Mouse (Mus musculus): ENCODE measurements at regions not wholly inside any gene's neighbourhood (a gene's known extent, or its start where the extent isn't known, plus 50 kb on each side); places are given as distances from the start of the nearest gene placed in this dataset.

- H3K9me3 ChIP-seq (ENCODE audit: control insufficient read depth, low read length) = no peaks in the 10 kb centered on the region
- 74% methylated on average over 7 of the region's 7 CpGs for WGBS
Observed at GRCm38 (mm10) chr14:99616655-99617335, 318.3 kb downstream of the Klf5 start.

GRCm38 (mm10) chr14:99617374-99617773, 318.9 kb downstream of the Klf5 start:
- Histone ChIP-seq H3K4me3 (ENCODE audit: low read depth, low read length) (no peak overlapping the region), H3K36me3 (ENCODE audit: control insufficient read depth, insufficient read depth, low read length) (no peaks in the 10 kb centered on the region)
- 87% methylated on average over 2 of the region's 2 CpGs for WGBS

More at GRCm38 (mm10) chr14:99616655-99617335, 318.3 kb downstream of the Klf5 start:
- H3K27ac ChIP-seq (replicated peaks; ENCODE audit: low read depth, low read length) = no peak overlapping the region
- ATAC-seq (ENCODE audit: insufficient number of reproducible peaks, low FRiP score, low TSS enrichment, low read depth) = no peak
- H3K4me1 ChIP-seq (ENCODE audit: control insufficient read depth, insufficient read depth, low read length) = no peaks in the 10 kb centered on the region
- H3K9ac ChIP-seq (ENCODE audit: low read length) = no peak overlapping the region
- H3K4me2 ChIP-seq (ENCODE audit: low read depth, severe bottlenecking) = no peak overlapping the region
- no peaks in the 10 kb centered on the region for H3K27me3 ChIP-seq (ENCODE audit: control insufficient read depth, insufficient read depth, low read length)
- no peak for DNase-seq (ENCODE audit: low spot score)
- H3K36me3 ChIP-seq (ENCODE audit: control insufficient read depth, insufficient read depth, low read length) = no peaks in the 10 kb centered on the region
- H3K4me3 ChIP-seq (ENCODE audit: low read depth, low read length) = no peak overlapping the region

DNA sequence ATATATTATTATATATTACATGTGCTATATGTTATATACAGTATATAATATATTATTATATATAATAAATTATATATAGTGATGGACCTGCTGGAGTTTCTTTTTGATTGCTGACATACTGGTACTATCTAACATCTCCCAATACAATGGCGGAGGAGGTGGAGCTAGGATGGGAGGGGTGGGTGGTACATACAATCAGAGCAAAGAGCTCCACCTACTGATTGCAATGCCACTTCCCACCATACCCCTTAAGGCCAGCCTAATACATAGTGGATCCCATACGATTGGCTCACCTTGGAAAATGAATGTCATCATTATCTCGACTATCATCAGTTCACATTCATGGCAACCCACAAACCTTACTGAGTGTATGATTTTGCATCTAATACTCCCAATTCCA, 323.0 kb downstream of the Klf5 start:
- H3K4me1 ChIP-seq (ENCODE audit: control insufficient read depth, insufficient read depth, low read length) = no peaks in the 10 kb centered on the region
- H3K4me3 ChIP-seq (ENCODE audit: low read depth, low read length) = no peak overlapping the region
- no peaks in the 10 kb centered on the region for H3K36me3 ChIP-seq (ENCODE audit: control insufficient read depth, insufficient read depth, low read length)
- no peak overlapping the region for H3K9ac ChIP-seq (ENCODE audit: low read length)
- no peaks in the 10 kb centered on the region for H3K9me3 ChIP-seq (ENCODE audit: control insufficient read depth, low read length)
- ATAC-seq (ENCODE audit: insufficient number of reproducible peaks, low FRiP score, low TSS enrichment, low read depth) = 0 out of 2 replicates have a peak, but pooled peaks have one; percentile 31
- H3K27me3 ChIP-seq (ENCODE audit: control insufficient read depth, insufficient read depth, low read length) = no peaks in the 10 kb centered on the region
- no peak overlapping the region for H3K4me2 ChIP-seq (ENCODE audit: low read depth, severe bottlenecking)
- 83% methylated on average over 3 of the region's 3 CpGs for WGBS
- H3K27ac ChIP-seq (replicated peaks; ENCODE audit: low read depth, low read length) = no peak overlapping the region
- DNase-seq (ENCODE audit: low spot score) = no peak

More at GRCm38 (mm10) chr14:99617374-99617773, 318.9 kb downstream of the Klf5 start:
- H3K27ac ChIP-seq (replicated peaks; ENCODE audit: low read depth, low read length) = no peak overlapping the region
- H3K9ac ChIP-seq (ENCODE audit: low read length) = no peak overlapping the region
- no peak for ATAC-seq (ENCODE audit: insufficient number of reproducible peaks, low FRiP score, low TSS enrichment, low read depth)
- no peaks in the 10 kb centered on the region for H3K9me3 ChIP-seq (ENCODE audit: control insufficient read depth, low read length)
- H3K4me2 ChIP-seq (ENCODE audit: low read depth, severe bottlenecking) = no peak overlapping the region
- no peak for DNase-seq (ENCODE audit: low spot score)
- no peaks in the 10 kb centered on the region for H3K4me1 ChIP-seq (ENCODE audit: control insufficient read depth, insufficient read depth, low read length)
- H3K27me3 ChIP-seq (ENCODE audit: control insufficient read depth, insufficient read depth, low read length) = no peaks in the 10 kb centered on the region

GRCm38 (mm10) chr14:99624380-99625327, 326.2 kb downstream of the Klf5 start:
- Histone ChIP-seq H3K4me2 (ENCODE audit: low read depth, severe bottlenecking) (no peak overlapping the region), H3K27ac (replicated peaks; ENCODE audit: low read depth, low read length) (no peak overlapping the region), H3K9me3 (ENCODE audit: control insufficient read depth, low read length) (no peaks in the 10 kb centered on the region), H3K27me3 (ENCODE audit: control insufficient read depth, insufficient read depth, low read length) (no peaks in the 10 kb centered on the region), H3K4me1 (ENCODE audit: control insufficient read depth, insufficient read depth, low read length) (no peaks in the 10 kb centered on the region), H3K36me3 (ENCODE audit: control insufficient read depth, insufficient read depth, low read length) (no peaks in the 10 kb centered on the region), H3K4me3 (ENCODE audit: low read depth, low read length) (no peak overlapping the region), H3K9ac (ENCODE audit: low read length) (no peak overlapping the region)
- DNase-seq (ENCODE audit: low spot score) = no peak
- ATAC-seq (ENCODE audit: insufficient number of reproducible peaks, low FRiP score, low TSS enrichment, low read depth) = no peak
- WGBS = 86% methylated on average over 10 of the region's 10 CpGs

DNA sequence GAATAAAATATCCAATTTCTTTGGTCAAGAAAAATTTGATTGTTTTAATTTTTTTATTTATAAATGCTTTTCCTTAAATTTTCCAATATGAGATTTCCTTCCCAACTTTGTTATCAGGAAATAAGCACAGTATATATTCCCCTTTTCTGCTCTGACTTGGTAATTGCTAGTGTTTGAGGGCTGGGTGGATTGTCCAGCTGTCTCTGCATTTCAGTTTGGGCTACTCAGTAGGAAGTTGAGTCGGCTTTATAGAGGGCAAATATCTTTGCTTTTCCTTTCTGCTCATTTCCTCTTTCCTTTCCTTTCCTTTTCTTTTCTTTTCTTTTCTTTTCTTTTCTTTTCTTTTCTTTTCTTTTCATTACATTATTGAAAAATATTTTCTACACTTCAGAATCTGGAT, 329.1 kb downstream of the Klf5 start:
- Histone ChIP-seq H3K9ac (ENCODE audit: low read length) (no peak overlapping the region), H3K4me3 (ENCODE audit: low read depth, low read length) (no peak overlapping the region), H3K9me3 (ENCODE audit: control insufficient read depth, low read length) (no peaks in the 10 kb centered on the region), H3K27ac (replicated peaks; ENCODE audit: low read depth, low read length) (no peak overlapping the region), H3K36me3 (ENCODE audit: control insufficient read depth, insufficient read depth, low read length) (no peaks in the 10 kb centered on the region), H3K27me3 (ENCODE audit: control insufficient read depth, insufficient read depth, low read length) (no peaks in the 10 kb centered on the region), H3K4me1 (ENCODE audit: control insufficient read depth, insufficient read depth, low read length) (no peaks in the 10 kb centered on the region), H3K4me2 (ENCODE audit: low read depth, severe bottlenecking) (no peak overlapping the region)
- WGBS = 86% methylated on average over 1 of the region's 1 CpGs
- ATAC-seq (ENCODE audit: insufficient number of reproducible peaks, low FRiP score, low TSS enrichment, low read depth) (no peak), DNase-seq (ENCODE audit: low spot score) (no peak)

GRCm38 (mm10) chr14:99631092-99631491, 332.6 kb downstream of the Klf5 start:
- Histone ChIP-seq H3K27ac (replicated peaks; ENCODE audit: low read depth, low read length) (no peak overlapping the region), H3K9me3 (ENCODE audit: control insufficient read depth, low read length) (no peaks in the 10 kb centered on the region), H3K4me3 (ENCODE audit: low read depth, low read length) (no peak overlapping the region), H3K27me3 (ENCODE audit: control insufficient read depth, insufficient read depth, low read length) (no peaks in the 10 kb centered on the region), H3K4me2 (ENCODE audit: low read depth, severe bottlenecking) (no peak overlapping the region), H3K36me3 (ENCODE audit: control insufficient read depth, insufficient read depth, low read length) (no peaks in the 10 kb centered on the region), H3K9ac (ENCODE audit: low read length) (no peak overlapping the region), H3K4me1 (ENCODE audit: control insufficient read depth, insufficient read depth, low read length) (no peaks in the 10 kb centered on the region)
- ATAC-seq (ENCODE audit: insufficient number of reproducible peaks, low FRiP score, low TSS enrichment, low read depth) (no peak), DNase-seq (ENCODE audit: low spot score) (no peak)
- WGBS = 70% methylated on average over 10 of the region's 10 CpGs

- Histone ChIP-seq H3K36me3 (ENCODE audit: control insufficient read depth, insufficient read depth, low read length) (no peaks in the 10 kb centered on the region), H3K4me3 (ENCODE audit: low read depth, low read length) (no peak overlapping the region), H3K4me1 (ENCODE audit: control insufficient read depth, insufficient read depth, low read length) (no peaks in the 10 kb centered on the region), H3K9me3 (ENCODE audit: control insufficient read depth, low read length) (no peaks in the 10 kb centered on the region), H3K9ac (ENCODE audit: low read length) (no peak overlapping the region), H3K4me2 (ENCODE audit: low read depth, severe bottlenecking) (no peak overlapping the region), H3K27me3 (ENCODE audit: control insufficient read depth, insufficient read depth, low read length) (no peaks in the 10 kb centered on the region), H3K27ac (replicated peaks; ENCODE audit: low read depth, low read length) (no peak overlapping the region)
- no peak for ATAC-seq (ENCODE audit: insufficient number of reproducible peaks, low FRiP score, low TSS enrichment, low read depth)
- no peak for DNase-seq (ENCODE audit: low spot score)
- WGBS = 42% methylated on average over 4 of the region's 4 CpGs
Observed at GRCm38 (mm10) chr14:99632444-99632843, 334.0 kb downstream of the Klf5 start.

- no peak for DNase-seq (ENCODE audit: low spot score)
- ATAC-seq (ENCODE audit: insufficient number of reproducible peaks, low FRiP score, low TSS enrichment, low read depth) = no peak
- WGBS = 93% methylated on average over 4 of the region's 4 CpGs
- Histone ChIP-seq H3K4me2 (ENCODE audit: low read depth, severe bottlenecking) (no peak overlapping the region), H3K27me3 (ENCODE audit: control insufficient read depth, insufficient read depth, low read length) (no peaks in the 10 kb centered on the region), H3K27ac (replicated peaks; ENCODE audit: low read depth, low read length) (no peak overlapping the region), H3K9ac (ENCODE audit: low read length) (no peak overlapping the region), H3K4me1 (ENCODE audit: control insufficient read depth, insufficient read depth, low read length) (no peaks in the 10 kb centered on the region), H3K9me3 (ENCODE audit: control insufficient read depth, low read length) (no peaks in the 10 kb centered on the region), H3K4me3 (ENCODE audit: low read depth, low read length) (no peak overlapping the region), H3K36me3 (ENCODE audit: control insufficient read depth, insufficient read depth, low read length) (no peaks in the 10 kb centered on the region)
Observed at GRCm38 (mm10) chr14:99635556-99636150, 337.2 kb downstream of the Klf5 start.

Data from limb, embryonic 11.5 days (tissue).